Mouse (Mus musculus) testis, adult 2 months (tissue): ENCODE results near the gene Zfp82.

Source experiments
- CTCF ChIP-seq: fragments of 200-500 bp; IDR thresholded peaks from 2 replicates; pipeline ENCODE4 v1.5.1; 2012; ENCODE audit warnings: low read depth, mild to moderate bottlenecking, inconsistent platforms, low read length, moderate library complexity; ENCODE audit not compliant: control insufficient read depth, insufficient read depth, insufficient replicate concordance
- POLR2A ChIP-seq: fragments of 200-500 bp; IDR thresholded peaks from 2 replicates; pipeline ENCODE4 v1.6.1; 2012; ENCODE audit warnings: low read depth, mild to moderate bottlenecking, inconsistent platforms, low read length, moderate library complexity; ENCODE audit not compliant: control insufficient read depth

GRCm38 (mm10) chr7:30053591-30053990 lies 19.1 kb downstream of the Zfp82 start:
- TF ChIP-seq POLR2A (no peak), CTCF (no peak)
